Mouse (Mus musculus) stomach, adult 2 months (tissue): ENCODE data around the gene Gm47996. TPM values are rescaled to one million over a fixed set of nuclear protein-coding genes. Genes with fewer than 3 reads are reported as not detected.

Source experiments
- polyA plus RNA-seq: library from polyadenylated mRNA; depleted of rRNA; stranded (reverse); fragments of >200 nt; gene quantifications from 2 replicates; pipeline ENCODE4 v1.2.3, GENCODE M21; 2012; rRNA removed

Gm47996 gene
- polyA plus RNA-seq, result not detected in 2 replicates

DNA sequence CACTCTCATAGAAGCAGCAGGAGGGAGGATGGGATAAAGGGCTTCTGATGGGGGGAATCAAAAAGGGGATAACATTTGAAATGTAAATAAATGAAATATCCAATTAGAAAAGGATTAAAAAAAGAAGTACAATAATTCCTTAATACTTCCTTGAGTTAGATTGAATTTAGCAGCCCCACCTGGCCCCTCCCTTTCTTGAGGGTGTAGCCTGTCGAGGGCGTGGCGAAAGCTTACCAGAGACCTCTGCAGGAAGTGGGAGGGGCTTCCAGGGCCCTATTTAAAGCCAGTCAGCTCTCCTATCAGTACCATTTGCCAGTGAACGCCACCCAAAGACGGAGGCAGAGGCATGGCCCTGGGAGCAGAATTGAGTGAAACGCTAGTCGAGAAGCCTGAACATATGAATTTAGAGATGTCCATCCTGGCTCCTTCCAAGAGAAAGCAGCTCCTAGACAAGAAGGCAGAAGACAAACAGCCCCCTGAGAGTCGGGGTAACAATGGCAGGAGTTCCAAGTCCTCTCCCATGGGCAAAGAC lies at the start of gene Gm47996:
Gene Gm47996, plus strand, starts transcription at position 308 of the 532 bp plus-strand sequence.

DNA sequence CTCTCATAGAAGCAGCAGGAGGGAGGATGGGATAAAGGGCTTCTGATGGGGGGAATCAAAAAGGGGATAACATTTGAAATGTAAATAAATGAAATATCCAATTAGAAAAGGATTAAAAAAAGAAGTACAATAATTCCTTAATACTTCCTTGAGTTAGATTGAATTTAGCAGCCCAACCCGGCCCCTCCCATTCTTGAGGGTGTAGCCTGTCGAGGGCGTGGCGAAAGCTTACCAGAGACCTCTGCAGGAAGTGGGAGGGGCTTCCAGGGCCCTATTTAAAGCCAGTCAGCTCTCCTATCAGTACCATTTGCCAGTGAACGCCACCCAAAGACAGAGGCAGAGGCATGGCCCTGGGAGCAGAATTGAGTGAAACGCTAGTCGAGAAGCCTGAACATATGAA lies 27.7 kb upstream of the Gm47996 start, which contains the start of gene Gm47985:
Gene Gm47985, plus strand, starts transcription at position 272 of the 400 bp plus-strand sequence.

DNA sequence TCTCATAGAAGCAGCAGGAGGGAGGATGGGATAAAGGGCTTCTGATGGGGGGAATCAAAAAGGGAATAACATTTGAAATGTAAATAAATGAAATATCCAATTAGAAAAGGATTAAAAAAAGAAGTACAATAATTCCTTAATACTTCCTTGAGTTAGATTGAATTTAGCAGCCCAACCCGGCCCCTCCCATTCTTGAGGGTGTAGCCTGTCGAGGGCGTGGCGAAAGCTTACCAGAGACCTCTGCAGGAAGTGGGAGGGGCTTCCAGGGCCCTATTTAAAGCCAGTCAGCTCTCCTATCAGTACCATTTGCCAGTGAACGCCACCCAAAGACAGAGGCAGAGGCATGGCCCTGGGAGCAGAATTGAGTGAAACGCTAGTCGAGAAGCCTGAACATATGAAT lies 17.9 kb upstream of the Gm47996 start, which contains the start of gene Gm8947:
Gene Gm8947, plus strand, starts transcription at position 302 of the 400 bp plus-strand sequence.

DNA sequence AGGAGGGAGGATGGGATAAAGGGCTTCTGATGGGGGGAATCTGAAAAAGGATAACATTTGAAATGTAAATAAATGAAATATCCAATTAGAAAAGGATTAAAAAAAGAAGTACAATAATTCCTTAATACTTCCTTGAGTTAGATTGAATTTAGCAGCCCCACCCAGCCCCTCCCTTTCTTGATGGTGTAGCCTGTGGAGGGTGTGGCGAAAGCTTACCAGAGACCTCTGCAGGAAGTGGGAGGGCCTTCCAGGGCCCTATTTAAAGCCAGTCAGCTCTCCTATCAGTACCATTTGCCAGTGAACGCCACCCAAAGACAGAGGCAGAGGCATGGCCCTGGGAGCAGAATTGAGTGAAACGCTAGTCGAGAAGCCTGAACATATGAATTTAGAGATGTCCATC lies 11.8 kb upstream of the Gm47996 start, which contains the start of gene Gm47995:
Gene Gm47995, plus strand, starts transcription at position 329 of the 400 bp plus-strand sequence.

DNA sequence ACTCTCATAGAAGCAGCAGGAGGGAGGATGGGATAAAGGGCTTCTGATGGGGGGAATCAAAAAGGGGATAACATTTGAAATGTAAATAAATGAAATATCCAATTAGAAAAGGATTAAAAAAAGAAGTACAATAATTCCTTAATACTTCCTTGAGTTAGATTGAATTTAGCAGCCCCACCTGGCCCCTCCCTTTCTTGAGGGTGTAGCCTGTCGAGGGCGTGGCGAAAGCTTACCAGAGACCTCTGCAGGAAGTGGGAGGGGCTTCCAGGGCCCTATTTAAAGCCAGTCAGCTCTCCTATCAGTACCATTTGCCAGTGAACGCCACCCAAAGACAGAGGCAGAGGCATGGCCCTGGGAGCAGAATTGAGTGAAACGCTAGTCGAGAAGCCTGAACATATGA lies 6.1 kb upstream of the Gm47996 start, which contains the start of gene 3110040M04Rik:
Gene 3110040M04Rik, plus strand, starts transcription at position 304 of the 400 bp plus-strand sequence.

Other genes with a start within 250 kb of the Gm47996 start
- 0.20 and 0.50 TPM in 2 replicates for gene Hmcn1, start 216.7 kb upstream of the Gm47996 start, polyA plus RNA-seq
- 0.11 TPM in 1 of 2 replicates, not detected in the other for gene Gm47985, start 27.6 kb upstream of the Gm47996 start, polyA plus RNA-seq
- gene Gm8947, start 17.8 kb upstream of the Gm47996 start, polyA plus RNA-seq, result 0.09 and 0.13 TPM in 2 replicates
- not detected in 2 replicates for gene Gm47995, start 11.7 kb upstream of the Gm47996 start, polyA plus RNA-seq
- 0.51 TPM in 1 of 2 replicates, not detected in the other for gene 3110040M04Rik, start 6.0 kb upstream of the Gm47996 start, polyA plus RNA-seq
- 17.0 and 17.6 TPM in 2 replicates for gene Ivns1abp, start 134.3 kb downstream of the Gm47996 start, polyA plus RNA-seq
- gene Swt1, start 218.3 kb downstream of the Gm47996 start, polyA plus RNA-seq, result 0.98 and 1.5 TPM in 2 replicates
- gene Trmt1l, start 218.4 kb downstream of the Gm47996 start, polyA plus RNA-seq, result 3.5 and 5.2 TPM in 2 replicates